Mouse (Mus musculus) thymus, adult 2 months (tissue): ENCODE measurements around the gene Ppm1l.

Experiments used
- CTCF ChIP-seq: fragments of 200-500 bp; IDR thresholded peaks from 2 replicates; pipeline ENCODE4 v1.5.1; 2012; ENCODE audit warnings: mild to moderate bottlenecking, control low read depth, low read length, moderate library complexity, borderline replicate concordance; ENCODE audit not compliant: control insufficient read depth, poor library complexity, insufficient read depth; ENCODE audit errors: extremely low read depth
- POLR2A ChIP-seq: fragments of 200-500 bp; IDR thresholded peaks from 2 replicates; pipeline ENCODE4 v1.6.1; 2012; ENCODE audit warnings: mild to moderate bottlenecking, low read length, control low read depth, moderate library complexity; ENCODE audit not compliant: control insufficient read depth, poor library complexity, insufficient read depth; ENCODE audit errors: extremely low read depth

- no peak for TF ChIP-seq POLR2A
- no peak for TF ChIP-seq CTCF
Measured at GRCm38 (mm10) chr3:69575577-69575976, 258.9 kb downstream of the Ppm1l start.
